Mouse (Mus musculus) brain, embryonic 14.5 days (tissue): Measurements from ENCODE around the gene Dcakd. TPM values are rescaled to one million over a fixed set of nuclear protein-coding genes. Genes with fewer than 3 reads are reported as not detected.
A peak's percentile ranks its signal among the peaks of the same experiment; 100 is the strongest.

Experiments used
- DNase-seq: peaks from one replicate; pipeline ENCODE4 v3.0.0-alpha.2; 2011; ENCODE audit warnings: low read depth
- CTCF ChIP-seq: fragments of 200-500 bp; IDR thresholded peaks from 2 replicates; pipeline ENCODE4 v1.5.1; 2012; ENCODE audit warnings: inconsistent platforms, mild to moderate bottlenecking, moderate library complexity, borderline replicate concordance; ENCODE audit not compliant: insufficient read depth, insufficient read length; ENCODE audit errors: extremely low read depth
- POLR2A ChIP-seq: fragments of 200-500 bp; IDR thresholded peaks from 2 replicates; pipeline ENCODE4 v1.6.1; 2012; ENCODE audit warnings: mild to moderate bottlenecking, inconsistent platforms, borderline replicate concordance; ENCODE audit not compliant: poor library complexity, insufficient read depth, insufficient read length, severe bottlenecking; ENCODE audit errors: extremely low read depth
- polyA plus RNA-seq: library from polyadenylated mRNA; depleted of rRNA; stranded (reverse); fragments of >200 nt; gene quantifications from 2 replicates; pipeline ENCODE4 v1.2.3, GENCODE M21; 2012

Dcakd gene
- polyA plus RNA-seq, 1 experiment, result 262 TPM

DNA sequence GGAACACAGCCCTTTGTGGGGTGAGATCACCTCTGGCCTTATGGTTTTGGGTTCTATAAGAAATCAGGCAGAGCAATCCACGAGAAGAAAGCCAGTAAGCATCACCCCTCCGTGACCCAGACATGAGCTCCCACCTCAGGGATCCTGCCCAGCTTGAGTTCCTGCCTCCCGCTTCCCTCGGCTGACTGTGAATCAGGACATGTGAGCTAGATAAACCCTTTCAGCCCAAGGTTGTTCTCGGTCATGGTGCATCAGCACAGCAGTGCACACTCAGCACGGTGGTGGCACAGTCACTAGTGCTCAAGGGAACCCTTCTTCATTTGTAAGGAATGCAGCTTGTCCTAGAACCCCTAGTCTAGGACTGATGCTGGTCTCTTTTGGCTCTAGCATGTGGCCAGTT lies 9.3 kb downstream of the Dcakd start:
- DNase-seq, result no peak
- TF ChIP-seq CTCF (no peak), POLR2A (no peak)

DNA sequence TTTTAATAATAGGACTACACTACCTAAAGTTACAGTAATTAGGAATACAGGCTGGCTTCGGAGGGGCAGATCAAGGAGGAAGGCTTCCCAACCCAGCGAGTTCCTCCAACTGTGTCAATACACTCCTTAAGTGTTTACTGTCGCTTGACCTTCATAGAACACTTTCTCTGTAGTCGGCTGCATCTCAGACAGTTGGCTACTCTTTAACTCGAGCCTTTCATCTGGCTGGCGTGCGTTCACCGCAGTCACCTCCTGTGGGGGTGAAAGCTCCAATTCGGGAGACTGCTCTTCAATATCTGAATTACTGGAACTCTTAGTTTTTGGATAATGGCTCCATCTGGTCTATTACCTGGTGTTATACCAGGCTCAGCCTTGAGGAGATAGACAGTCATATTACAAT lies 10.5 kb downstream of the Dcakd start:
- TF ChIP-seq CTCF (no peak), POLR2A (no peak)
- DNase-seq, result no peak

DNA sequence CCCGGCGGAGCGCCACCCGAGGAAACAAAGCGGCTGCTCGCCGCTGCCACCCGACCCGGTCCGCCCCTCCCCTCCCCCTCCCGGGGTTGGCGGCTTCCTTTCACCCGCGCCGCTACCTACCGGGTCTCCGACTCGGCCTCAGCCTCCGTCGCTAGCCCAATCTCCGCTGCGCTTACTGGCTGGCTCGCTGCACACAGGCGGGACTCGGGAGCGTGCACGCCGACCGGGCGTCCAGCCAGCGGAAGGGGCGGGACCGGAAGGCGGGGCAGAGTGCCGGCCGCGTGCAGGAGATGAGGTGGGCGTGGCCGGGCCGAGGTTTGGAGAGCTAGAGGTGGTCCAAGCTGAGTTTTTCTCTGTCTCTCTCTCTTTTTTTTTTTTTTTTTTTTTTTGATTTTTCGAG lies 11.2 kb downstream of the Dcakd start:
- peak; percentile 98 for DNase-seq
- TF ChIP-seq CTCF, result no peak
- TF ChIP-seq POLR2A, result peak; percentile 83

DNA sequence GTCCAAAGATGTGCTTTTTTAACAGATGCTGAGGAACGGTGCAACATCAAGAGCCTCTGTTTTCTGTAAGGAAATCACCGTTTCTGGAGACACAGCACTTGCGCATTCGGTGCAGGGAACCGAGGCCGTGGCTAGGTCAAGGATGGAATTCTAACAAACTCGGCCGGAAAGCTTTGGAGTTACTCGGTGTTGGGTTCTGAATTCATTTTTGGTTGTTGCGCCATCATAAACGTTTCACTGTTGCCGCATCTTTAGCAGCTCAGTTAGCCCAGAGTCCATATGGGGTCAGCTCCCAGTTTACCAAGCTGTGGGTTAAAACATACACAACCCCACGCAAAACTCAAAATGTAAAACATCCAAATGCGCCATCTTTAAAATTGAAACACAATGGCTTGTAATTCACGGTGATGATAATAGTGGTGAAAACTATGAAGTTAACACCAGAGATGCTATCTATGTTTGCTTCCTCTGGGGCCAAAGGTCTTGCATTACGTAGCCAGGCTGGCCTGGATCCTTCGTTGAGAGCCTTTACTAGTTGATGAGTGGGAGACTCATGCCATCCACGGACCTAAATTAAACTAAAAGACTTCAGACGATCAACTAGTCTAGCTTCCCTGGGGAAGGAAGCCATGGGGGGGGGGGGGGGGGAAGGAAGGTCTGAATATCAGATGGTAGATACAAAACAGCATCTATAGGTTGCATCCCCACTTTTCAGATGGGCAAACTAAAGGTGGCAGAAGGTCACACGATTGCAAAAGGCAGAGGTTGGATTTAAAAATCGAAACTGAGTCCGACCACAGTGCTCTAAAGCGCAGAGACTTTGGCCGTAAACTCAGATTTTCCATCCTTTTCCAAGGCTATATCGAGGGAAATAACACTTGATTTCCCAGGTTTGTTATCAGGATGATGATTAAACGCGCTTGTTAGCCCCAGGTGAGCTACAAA lies 12.0 kb downstream of the Dcakd start:
- TF ChIP-seq POLR2A (no peak), CTCF (no peak)
- no peak for DNase-seq

DNA sequence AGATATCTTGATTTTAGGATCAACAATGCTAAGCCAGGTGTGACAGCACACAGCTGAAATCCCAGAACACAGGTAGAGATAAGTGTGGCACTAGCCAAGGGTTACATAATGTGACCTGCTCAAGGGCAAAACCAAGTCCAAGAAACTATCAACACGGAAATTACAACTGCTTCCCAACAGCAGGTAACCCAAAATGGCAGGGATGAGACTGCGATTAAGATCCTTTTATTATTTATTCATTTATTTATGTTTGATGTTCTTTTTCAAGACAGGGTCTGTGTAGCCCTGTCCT lies 17.0 kb downstream of the Dcakd start:
- TF ChIP-seq POLR2A (no peak), CTCF (no peak)
- no peak for DNase-seq

DNA sequence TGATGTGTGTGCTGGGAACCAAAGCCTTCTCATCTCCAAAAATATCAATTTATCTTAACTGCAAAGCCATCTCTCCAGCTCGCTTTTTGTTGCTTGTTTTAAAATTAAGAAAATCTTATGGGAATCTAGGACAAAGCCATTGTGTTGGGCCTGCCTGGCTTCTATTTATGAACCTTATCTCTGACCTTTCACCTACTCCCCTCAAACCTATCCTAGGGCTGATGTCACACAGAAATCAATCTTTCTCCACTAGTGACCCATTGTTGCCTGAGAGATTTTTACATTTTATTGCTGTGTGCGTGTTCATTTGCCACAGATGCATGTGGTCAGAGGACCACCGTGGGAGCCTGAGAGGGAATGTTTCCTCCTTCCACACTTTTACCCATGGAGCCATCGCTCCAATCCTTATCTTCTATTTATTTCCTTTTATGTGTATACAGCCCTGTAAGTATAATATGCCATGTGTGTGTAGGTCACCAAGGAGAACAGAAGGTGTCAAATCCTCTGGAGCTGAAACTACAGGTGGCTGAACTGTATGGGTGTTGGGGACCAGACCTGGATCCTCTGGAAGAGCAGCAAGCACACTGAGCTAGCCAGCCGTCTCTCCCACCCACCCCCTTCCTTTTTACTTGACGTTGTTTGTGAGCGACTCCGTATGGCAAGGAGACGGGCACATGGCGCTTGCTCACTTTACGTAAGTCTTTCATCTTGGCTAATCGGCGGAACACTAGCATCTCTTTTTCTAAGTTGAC lies 17.5 kb downstream of the Dcakd start:
- no peak for TF ChIP-seq POLR2A
- DNase-seq, result no peak

DNA sequence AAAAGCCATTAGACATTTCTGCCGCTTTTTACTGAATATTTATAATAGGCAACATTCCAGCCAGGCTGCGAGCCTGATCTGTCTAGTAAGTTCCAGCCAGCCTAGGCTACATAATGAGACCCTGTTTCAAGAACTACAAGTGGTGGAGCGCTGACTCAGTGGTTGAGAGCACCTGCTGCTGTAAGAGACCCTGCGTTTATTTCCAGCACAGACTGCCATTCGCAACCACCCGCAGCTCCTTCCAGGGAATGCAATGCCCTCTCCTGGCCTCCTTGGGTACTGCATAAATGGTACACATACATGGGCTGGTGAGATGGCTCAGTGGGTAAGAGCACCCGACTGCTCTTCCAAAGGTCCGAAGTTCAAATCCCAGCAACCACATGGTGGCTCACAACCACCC lies 18.9 kb downstream of the Dcakd start:
- no peak for TF ChIP-seq POLR2A
- TF ChIP-seq CTCF, result peak; percentile 40; the same call in 1 of the 2 replicates
- no peak for DNase-seq

DNA sequence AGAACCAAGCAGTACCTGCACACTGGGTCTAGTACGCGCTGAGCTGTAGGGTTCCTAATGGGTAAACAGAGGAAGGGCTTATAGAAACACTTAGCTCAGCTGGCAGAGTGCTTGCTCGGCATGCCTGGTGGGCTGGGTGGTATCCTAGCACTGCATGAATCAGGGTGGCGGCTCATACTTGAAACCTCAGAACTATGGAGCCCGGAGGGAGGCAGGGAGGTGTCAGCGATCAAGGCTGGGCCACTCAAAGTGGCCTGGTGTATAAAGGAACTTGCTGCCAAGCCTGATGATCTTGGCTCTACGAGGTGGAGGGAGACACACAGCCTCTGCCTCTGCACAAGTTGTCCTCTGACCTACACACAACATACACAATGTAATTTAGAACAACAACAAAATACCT lies 19.6 kb downstream of the Dcakd start:
- no peak for DNase-seq
- TF ChIP-seq CTCF (no peak), POLR2A (no peak)

DNA sequence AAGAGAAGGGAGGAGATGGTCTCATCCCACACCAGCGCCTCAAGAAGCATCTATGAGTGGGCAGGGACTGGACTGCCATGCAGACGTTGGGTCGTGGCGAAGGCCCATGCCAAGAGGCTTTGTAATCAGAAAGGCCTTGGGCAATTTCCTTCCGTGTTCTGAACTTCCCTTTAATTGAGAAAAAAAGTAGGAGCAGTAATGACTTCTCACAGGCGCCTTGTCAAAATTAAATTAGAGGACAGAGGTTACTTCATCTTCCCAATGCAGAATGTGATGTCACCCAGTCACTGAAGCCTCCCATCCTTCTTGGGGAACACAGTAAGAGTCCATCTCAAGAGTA lies 21.2 kb downstream of the Dcakd start:
- no peak for DNase-seq
- no peak for TF ChIP-seq CTCF
- TF ChIP-seq POLR2A, result no peak

DNA sequence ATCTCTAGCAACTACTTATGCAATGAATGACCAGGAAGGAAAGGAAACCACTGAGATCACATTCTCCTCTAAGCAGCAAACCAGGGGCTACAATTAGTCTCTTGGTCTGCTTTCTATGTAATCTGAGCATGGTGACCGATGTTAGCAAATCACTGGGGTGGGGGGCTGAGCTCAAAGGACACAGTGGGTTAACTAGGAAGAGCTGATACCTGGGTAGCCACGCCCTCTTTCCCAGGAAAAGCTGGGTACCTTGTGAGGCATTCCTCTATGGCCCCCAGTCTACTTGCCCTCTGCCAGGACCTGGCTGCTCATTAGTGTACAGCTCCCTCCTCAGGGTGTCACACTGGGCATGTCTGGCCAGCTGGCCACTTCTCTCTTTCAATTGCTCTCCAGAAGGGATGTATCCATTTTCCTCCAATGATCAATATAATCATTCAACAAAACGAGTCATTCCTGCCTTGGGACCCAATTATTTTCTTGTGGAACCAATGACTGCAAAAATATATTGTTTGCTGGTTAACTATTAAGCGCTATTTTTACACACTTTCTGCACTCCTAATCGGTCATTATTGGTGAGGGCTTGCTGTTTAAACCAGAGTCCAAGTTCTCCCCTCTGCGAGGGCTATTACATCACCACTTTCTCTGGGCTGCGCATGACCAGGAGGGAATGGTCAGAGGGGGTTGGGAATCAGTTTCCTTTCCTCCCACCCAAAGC lies 21.7 kb downstream of the Dcakd start:
- no peak for DNase-seq
- TF ChIP-seq POLR2A (no peak), CTCF (no peak)

DNA sequence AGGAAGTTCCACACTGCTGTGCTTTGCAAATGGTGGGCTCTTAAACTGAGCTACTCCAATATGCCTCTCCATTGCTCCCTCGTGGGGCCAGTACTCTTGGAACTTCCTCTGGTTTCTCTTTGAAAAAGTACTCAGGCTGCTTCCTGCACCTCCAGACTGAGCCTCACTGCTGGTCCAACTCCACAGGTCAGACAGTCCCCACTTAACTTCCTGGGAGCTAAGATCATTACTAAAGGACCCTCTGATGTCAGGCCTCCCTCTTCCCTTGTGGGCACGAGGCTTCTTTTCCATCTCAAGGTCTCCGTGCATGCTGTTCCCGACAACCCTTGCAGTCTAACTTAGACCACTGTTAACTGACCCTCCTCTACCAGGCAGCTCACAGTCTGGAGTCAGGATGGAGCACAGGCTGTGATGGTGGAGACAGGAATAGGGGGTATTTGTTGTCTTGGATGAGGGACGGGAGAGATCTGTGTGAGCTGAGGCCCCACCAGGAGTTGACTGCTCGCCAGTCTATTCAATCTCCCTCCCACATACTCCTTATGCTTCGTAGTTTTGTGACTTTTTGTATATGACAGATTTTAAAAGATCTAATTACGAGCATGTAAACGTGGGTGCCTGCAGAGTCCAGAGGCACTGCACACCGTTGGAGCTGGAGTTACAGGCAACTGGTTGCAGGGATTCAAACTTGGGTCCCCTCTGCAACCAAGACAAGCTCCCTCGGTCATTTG lies 22.7 kb downstream of the Dcakd start:
- DNase-seq, result no peak
- TF ChIP-seq CTCF (no peak), POLR2A (no peak)
